Mouse (Mus musculus) right cerebral cortex, postnatal 36 days (tissue): ENCODE measurements around the gene Hormad2.

Experiments
- DNase-seq, 2 experiments: peaks; one replicate each; pipeline ENCODE4 v3.0.0; 2022; ENCODE audit warnings: low spot score in 2 of 2, mixed read lengths in 1 of 2

Hormad2 gene

DNA sequence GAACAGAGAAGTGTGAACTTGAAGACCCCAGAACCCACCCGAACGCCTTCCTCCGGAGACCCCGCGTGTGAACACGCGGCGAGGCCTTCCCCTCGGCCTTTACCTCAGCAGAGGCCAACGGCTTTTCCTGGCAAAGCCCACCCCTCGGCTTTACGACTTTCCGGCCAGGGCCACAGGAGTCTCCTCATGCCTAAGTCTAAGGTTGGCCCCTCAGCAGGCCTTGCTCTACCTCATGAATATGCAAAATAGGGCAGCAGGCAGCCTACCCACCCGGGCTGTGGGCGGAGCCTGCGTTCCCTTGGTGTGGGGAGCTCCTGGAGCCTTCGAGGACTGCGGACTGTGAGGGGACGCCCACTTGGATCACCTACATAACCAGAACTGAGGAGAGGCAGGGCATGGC, at the start of gene Hormad2:
Gene Hormad2 (minus strand): TSS at position 128 of the 400 bp plus-strand sequence.
- DNase-seq = no peak

DNA sequence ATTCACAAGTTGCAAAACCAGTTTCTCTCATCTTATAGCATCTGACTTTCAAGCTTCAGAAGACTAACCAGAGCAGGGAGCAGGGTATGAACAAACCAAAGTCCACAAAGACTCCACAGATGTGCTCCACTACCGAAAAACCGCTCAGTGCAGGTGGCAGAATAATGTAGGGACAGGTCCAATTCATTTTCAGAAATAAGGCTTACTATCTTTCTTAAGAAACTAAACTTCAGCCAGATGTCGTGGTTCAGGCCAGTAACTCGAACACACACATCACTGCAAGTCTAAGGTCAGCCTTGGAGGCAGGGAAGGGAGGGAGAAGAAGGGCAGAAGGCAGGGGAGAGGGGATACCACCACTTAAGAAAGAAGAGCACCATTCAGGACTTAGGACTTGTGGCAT, 48.3 kb upstream of the Hormad2 start:
- no peak for DNase-seq

DNA sequence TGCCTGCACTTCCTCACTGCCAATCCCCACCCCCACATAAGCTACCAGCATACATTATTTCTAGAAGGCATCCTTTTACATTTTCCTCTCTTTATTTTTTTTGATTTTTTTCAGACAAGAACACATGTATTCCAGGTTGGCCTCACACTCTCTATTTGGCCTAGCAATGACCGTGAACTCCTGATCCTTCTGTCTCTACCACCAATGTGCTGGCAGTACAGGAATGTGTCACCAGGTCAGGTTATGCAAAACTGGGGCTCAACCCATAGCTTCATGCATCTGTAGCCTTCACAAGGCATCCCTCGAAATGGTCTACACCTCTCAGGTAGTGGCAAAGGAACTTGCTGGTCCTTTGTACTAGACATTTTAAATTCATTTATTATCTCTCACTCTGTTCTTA, 47.9 kb upstream of the Hormad2 start:
- DNase-seq = no peak

DNA sequence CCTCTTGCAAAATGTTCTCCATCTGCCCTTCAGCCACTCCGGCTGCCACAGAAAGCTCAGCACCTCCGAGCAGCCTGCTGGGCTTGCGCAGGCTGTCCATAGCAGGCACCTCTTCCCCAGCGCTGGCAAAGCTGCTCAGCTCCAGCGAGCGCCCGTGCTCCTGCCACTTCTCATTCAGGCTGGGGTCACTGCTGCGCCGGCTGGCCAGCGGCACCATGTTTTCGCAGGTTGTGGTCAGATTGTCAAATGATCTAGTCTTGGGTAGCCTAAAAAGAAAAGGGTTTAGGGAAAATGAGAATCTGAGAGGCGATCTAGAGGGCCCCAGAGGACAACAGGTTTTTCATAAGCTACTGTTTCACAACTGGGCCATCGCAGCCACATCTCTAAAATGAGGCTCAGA, 47.5 kb upstream of the Hormad2 start:
- no peak for DNase-seq

DNA sequence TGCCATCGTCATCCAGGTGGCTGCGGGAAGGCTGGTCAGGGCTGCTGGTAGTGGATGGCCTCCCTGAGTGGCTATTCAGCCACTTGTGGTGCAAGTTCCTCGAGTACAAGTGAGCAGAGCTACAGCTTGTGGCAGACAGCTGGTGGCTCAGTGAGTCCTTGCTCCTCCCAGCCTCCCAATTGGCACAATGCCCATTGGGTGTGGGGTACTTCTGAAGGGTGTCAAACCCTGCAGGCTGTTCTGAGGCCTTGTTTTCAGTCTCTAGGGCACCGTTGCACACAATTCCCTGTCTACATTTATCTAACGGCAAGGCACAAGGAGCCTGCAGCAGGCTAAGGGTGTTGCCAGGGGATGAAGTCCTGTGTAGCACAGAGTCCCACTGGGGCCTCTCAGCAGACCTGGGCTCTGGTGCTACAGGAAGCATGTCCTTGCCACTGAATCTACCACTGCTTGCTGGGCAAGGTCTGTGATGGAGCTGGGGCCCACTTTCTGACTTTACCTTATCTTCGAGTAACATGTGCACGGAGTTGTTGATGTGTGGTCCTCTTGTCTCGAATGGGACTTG, 46.6 kb upstream of the Hormad2 start:
- DNase-seq = no peak

DNA sequence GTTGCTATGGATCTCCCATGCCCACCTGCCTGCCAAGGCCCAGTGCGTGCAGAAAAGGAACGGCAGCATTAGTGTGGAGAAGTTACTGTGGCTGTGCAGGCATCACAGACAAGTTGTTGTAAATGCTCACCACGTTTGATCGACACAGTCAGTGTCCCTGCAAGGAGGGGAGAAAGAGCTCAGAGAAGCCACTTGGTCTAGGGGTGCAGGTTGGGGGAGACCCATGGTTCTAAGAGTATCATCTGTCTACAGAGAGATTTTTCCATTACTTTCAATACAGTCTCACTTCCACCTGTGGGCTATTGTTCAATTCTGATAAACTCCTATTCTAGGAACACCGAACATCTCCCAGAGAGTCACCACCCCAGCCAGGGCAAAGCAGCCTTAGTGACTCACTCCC, 43.6 kb upstream of the Hormad2 start:
- DNase-seq = no peak

DNA sequence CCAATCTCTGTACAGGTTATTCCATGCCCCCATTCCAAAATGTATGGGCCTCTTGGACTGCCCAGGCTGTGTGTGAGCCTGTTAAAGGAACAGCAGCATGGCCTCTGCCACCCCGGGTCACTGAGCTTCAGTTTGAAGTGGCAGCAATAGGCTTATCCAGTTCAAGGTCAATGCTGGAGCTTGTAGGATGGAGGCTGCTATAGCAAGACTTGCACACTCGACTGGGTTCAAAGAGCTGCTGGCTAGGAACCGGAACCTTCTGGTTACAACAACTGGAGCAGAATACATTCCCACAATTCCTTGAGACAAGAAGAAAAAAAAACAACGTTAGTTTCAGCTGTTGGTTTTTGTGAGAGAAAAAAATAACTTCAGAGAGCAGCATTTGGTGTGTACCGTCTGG, 41.7 kb upstream of the Hormad2 start:
- no peak for DNase-seq

DNA sequence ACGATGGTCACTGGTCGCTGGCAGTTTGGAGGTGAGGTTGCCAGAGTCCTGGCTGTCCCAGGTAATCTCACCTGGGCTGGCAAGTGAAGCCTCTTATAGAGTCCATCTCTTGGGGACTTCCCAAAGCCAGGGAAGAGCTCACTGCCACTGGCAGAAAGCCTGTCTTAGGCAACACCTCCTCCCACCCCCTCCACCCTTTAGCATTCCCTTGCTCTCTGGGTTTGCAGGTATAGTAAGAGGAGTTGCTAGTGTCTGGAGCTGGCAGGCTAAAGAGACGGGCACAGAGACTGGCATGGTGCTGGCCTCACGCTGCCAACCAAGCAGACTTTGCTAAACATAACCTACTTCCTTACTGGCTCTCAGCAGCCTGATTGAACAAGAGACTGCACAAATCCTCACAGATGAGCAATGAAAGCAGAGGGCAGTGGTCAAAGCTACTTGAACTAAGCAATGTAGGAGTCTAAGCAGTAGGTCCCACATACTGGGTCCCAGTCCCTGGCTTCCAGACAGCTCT, 35.3 kb upstream of the Hormad2 start:
- no peak for DNase-seq

DNA sequence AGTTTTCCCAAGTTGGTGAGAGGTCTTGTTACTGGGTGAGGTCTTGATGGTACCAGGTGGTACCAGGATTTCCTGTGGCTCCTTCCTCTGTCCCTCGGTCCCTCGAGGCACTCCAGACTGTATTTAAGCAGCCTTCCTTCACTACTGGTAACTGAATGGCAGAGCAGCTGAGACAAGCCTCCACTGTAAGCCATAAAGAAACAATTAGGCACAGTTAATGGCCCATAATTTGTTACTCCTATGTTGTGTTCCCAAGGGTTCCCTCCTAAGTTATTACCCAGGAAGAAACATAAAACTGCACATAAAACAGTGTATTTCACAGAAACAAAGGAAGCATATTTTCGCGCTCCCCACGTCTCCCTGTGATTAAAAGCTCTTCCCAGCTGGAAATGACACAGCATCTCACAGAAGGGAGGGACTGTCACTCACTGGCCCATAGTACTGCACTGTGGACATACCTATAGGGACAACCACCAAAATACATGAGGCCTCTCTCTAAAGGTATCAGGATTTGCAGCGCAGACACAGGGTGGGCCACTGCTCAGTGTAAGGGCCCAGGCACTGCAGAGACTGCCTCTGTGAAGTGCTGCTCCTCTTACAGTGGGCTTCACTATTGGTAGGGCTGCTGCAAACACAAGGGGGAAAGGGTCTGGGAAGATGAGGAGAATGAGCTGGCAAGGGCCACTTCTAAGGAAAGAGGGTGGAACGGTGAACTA, 31.7 kb upstream of the Hormad2 start:
- no peak for DNase-seq

DNA sequence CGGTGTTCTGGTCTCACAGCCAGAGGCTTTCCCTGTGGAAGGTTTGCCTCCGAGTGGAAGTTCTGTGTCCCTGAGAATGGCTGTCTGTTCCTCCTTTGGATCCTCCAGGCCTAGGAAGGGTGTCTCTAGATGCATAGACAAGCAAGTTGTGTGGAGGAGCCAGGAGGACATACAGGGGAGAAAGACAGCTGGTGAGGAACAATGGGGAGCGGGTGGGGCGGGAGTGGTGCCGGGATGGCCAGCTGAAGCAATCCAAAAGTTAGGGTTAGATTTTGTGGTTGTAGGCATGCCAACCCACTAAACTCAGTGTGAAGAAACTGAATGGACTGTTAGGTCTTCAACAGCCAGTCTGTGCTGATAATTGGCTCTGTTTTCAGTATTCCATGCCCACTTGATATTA, 30.8 kb upstream of the Hormad2 start:
- DNase-seq = no peak

DNA sequence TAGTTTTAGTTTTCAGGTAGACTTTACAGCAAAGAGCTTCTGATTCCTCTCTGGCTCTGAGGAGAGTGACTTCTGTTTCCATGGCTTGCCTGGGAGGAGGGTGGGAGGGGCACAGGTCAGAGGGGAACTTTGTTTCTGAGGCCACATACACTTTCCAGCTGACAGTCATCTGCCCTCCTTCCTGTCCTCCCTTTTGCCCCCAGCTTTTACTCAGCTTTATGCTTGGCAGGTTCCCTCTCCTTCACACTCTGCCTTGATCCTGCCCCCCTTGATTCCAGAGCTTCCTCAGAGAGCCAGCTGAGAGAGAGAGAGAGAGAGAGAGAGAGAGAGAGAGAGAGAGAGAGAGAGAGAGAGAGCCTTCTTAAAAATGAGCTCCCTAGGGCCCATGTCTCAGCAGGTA, 30.3 kb upstream of the Hormad2 start:
- DNase-seq = no peak

DNA sequence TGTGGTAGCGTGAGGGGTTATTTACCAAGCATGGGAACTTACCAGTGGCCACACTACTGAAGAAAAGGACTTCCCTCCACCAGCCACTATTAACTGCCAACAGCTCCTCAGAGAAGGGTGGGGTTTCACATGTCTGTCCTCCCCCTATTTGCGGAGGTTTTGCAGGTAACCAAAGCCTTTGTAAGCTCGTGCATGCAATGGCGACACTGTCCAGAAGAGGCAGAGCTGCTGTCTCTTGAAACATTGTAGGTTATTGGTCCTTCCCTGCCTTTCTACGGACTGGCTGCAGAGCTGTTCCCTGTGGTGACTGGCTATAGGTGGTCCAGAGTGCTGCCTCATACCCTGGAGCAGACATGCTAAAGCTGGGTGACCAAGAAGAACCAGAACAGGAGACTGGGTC, 28.2 kb upstream of the Hormad2 start:
- no peak for DNase-seq

DNA sequence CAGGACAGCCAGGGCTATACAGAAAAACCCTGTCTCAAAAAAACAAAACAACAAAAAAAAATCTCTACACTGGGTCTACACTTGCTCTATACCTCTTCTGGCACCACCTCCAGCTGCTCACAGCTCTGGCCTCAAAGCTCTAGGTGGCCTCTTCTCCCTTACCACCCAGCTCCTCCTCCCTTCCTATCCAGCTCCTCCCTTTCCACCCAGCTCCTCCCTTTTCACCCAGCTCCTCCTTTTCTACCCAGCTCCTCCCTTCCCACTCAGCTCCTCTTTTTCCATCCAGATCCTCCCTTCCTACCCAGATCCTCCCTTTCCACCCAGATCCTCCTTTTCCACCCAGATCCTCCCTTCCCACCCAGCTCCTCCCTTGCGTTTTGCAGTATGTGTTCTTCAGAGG, 26.5 kb upstream of the Hormad2 start:
- DNase-seq = no peak

DNA sequence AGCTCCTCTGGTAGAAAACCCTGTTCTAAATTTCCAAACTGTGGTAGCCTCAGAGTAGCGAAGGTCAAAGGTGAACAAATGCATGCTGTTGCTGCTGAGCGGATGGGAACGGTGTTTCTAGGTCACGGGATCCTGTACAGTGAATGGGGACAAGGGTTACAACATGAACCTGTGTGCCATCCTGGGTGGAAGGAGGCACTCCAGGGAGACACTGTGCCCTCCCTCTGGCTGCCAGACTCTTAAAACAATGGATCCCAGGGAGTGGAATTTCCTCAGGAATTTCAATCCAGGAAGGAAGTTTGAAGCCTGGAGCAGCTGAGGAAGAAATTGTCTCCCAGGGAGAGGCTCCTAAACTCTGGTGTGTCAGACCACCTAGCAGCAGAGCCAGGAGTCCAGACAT, 25.3 kb upstream of the Hormad2 start:
- no peak for DNase-seq

DNA sequence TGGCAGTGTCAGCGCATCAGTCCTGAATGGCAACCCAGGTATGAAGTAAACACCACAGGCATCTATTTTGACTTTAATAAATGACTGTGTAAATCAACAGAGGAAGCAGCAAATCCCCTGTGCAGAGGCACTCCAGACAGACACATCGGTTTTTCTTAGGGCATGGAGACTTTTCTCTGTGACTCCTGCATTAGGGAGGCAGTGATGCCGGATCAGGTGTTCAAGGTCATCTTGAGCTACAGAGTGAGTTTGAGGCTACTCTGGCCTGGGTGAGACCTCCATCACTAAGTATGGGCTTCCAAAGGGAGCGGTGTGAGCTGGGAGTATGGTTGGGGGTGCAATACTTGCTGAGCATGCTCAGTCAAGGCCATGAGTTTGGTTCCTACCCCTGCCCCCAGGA, 23.7 kb upstream of the Hormad2 start:
- no peak for DNase-seq

DNA sequence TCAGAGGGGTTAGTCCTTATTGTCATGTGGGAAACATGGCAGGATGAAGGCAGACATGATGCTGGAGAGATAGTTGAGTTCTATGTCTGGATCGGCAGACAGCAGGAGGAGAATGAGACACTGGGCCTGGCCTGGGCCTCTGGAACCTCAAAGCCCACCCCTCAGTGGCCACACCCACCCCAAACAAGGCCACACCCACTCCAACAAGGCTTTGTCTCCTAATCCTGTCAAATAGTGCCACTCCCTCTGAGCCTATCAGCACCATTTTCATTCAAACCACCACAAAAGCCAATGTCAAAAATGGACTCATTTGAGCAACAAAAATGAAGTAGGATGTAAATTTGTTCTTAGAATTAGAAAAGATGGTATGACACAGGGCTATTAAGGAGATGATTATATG, 23.3 kb upstream of the Hormad2 start:
- no peak for DNase-seq

DNA sequence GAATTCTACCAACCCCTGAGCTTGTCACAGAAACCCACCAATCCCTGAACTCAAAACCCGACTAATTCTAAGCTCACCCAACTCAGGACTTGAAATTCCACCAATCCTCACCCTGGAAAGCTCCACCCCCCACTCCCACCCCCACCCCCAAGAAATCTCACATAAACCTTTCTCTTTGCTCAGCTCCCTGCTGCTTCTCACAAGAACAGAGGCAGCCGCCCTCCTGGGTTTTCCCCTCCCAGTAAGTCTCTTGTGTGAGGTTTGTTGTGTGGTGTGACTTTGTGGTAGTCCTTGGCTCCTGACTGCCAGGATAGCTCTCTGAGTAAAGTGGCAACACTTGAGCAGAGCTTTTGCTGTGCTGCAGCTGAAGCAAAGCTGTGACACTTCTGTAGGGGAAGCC, 22.0 kb upstream of the Hormad2 start:
- no peak for DNase-seq

DNA sequence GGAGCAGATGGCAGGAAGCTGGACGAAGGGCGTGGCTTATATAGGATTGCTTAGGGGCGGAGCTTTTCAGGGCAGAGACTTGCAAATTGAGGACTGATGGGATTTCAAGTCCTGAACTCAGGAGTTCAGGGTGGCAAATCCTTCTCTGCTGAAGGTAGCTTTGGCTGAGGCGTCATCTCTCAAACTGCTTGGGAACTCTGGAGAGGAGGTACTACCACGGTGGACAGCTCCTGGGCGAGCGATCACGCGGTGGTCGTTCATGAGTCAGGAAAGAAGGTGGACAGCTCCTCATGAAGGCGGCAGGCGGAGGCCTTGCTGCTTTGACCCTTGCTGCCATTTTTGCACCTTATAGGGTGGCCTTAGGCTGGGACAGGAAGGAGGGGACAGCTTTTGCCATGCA, 20.2 kb upstream of the Hormad2 start:
- DNase-seq = no peak

DNA sequence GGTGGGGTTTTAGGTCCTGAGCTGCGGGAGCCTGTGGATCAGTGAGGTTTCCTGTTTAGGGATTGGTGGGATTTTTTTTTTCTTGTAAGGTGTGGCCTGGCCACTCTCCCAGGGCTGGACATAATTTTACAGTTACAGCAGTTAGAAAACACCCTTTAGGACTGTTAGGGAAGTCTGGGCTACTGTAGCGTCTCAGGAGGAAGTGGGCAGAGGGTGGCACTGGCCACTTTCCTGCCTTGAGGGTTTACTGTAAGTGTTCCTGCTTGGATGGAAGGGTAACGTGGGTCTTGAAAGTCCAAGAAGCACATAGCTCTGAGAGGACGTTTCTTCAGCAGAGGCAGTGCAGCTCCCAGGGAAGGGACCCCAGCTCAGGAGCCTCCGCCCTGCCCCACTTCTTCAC, 19.7 kb upstream of the Hormad2 start:
- no peak for DNase-seq

DNA sequence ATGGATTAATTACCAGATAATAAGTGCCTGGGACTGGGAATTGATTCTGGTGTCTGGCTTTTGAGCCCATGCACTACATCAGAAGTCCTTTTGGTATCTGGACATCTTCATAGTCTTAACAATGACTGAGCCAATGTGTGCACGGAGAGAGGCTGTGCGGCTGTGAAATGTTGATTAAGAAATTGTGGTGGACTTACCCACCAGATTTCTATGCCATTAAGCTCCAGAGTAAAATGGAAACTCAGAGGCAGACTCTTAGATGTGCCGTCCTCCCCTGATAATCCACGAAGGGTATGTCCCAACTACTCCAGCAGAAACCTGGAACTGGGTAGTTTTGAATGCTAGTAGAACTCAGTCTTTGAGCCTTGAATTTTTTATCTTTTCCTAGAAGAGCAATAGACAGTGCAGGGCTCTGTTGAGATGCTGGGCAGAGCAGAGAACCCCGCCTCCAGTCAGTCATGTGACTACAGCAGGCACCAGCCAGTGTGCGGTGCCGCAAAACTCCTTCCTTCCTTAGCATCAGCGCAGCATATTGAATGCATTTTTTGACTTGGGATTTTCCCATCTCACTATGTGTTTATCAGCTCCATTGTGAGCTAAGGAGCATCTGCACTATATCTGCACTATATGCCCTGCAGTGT, 14.1 kb upstream of the Hormad2 start:
- no peak for DNase-seq

DNA sequence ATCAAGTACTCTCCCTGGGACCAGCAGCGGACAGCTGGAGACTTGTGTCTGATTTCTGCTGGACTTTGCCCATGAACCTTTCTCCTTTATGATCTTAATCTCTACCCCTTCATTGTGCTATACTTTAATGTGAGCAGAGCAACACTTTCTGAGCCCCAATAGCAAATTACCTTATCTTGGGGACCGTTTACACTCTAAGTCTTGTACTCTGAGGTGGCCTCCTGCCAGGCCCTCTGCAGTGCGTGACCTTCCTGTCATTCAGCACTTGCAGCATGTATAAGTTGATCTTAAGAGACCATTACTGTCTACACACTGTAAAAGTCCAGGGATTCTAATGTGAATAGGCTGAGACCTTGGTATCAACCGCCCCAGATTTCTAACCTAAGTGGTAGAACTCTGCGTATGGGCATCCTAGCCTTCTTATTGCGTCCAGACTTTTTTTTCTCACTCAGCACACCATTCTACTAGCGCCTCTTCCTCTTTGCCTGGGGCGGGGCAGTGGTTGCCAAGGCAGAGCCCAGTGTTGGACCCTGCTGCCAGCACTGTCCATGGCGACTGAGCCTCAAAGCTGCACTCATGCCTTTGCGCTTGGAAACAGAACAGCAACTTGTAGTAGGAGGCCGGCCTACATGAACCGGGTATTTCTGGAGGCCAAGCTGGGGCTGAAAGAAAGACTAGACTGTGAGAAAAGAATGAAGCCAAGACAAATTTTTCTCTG, 11.7 kb upstream of the Hormad2 start:
- no peak for DNase-seq

DNA sequence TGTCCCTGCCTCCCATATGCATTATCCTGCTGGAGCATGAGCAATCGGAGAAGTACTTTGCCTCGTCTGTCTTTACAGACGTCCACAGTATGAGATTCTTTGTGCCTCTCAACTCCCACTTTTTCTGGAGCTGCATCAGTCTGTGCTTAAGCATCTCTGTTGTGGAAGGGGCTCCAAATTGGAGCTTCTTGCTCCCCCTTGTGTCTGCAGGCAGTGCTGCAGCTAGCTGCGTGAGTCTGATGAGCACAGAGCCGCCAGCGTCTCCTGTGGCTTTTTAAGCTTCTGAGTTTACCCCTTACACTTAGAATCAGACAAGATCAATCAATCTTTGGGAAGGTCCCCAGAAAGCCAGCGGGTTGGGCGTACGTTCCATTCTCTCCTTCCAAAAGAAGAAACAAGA, 10.2 kb upstream of the Hormad2 start:
- DNase-seq = peak in 1 of 2 experiments; percentile 27
